Mouse (Mus musculus) left cerebral cortex, adult 18-20 months (tissue): ENCODE measurements around the gene Mgarp. TPM values are rescaled to one million over a fixed set of nuclear protein-coding genes. Genes with fewer than 3 reads are reported as not detected.
"Not testable (repeated sequence)": the region's sequence is repeated elsewhere in the genome, so short reads cannot be mapped to it uniquely, and the experiment has no call there.

ENCODE experiments used
- DNase-seq, 2 experiments: peaks; one replicate each; pipeline ENCODE4 v3.0.0; 2021 to 2022; ENCODE audit warnings: low spot score in 2 of 2, mixed read lengths in 1 of 2
- total RNA-seq, 2 experiments: library from RNA; stranded (reverse); gene quantifications; 2 replicates each; pipeline ENCODE4 v1.2.3; 2021

Gene Mgarp
- total RNA-seq, 2 experiments from 2014 or later = not detected

DNA sequence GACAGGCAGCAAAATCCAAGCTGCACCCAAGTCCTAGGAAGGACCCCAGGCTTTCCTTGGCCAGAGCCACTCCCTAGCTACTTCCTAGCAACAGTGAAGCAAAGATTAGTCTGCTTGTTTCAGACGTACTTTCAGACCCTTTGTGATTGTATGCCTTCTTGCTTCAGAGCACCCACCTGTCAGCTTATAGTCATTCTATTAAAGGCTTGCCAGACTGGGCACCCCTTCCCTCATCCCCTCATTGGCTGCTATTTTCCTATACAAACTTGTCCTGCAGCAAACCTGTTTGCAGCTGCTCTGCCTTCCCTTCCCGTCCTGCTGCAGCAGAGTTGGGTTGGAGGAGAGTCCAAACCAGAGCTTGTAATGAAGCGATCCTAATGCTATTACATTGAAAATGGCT is 2.1 kb upstream of the Mgarp start:
- DNase-seq = no peak

DNA sequence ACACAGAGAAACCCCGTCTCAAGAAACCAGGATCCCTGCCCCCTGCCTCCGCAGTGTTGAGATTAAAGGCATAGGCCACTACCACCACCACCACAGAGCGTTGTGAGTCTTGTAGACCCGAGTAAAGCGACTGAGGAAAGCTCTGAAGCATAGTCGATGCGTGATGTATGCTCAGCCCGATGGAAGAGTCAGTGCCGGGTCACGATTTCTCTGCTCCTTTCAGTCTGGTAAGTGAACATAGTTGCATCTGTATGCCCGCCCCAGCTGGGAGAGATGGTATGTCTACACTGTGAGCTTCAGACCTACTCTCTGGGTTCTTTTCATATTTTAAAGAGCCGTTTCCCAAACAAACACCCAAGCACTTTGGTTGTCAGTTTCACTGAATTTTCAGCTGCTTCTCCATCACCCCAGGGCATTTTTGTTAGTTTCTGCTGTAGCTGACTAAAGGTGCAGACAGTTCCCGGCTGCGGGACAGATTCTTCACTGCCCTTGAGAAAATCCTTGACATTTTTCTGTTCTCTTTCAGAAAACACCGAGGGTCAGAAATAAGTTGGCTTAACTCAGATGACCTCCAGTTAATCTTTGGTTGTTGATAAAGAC is 1.3 kb upstream of the Mgarp start:
- DNase-seq = no peak

DNA sequence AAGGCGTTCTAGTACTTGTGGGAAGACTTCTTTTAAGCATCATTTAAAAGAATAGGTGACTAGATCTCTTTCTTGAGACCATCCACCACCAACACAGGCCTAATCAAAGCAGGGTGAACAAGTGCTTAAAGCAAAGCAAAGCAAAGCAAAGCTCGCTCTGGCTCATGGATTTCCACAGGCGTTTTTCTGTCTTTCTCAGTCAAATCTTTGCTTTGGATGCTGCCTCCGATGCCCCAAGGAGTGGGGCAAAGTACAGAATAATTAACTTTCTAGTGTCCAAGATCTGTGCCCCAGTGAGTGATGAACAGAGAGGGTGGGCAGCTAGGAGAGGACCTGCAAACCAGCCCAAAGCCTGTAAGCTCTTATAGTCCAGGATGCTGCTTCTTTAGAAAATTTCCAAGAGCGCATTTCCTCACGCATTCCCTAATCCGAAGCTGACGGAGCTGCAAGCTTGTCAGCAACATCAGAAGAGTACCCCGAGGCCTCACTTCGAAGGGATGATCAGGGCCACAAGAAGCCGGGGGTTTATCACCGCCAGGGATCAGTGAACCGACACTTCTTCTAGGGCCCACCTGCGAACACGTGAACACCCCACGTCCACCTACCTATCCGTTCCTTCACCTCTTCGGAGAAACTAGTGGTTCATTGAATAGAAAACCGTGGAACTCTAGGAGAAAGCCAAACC is 935 bp downstream of the Mgarp start:
- DNase-seq = no peak

DNA sequence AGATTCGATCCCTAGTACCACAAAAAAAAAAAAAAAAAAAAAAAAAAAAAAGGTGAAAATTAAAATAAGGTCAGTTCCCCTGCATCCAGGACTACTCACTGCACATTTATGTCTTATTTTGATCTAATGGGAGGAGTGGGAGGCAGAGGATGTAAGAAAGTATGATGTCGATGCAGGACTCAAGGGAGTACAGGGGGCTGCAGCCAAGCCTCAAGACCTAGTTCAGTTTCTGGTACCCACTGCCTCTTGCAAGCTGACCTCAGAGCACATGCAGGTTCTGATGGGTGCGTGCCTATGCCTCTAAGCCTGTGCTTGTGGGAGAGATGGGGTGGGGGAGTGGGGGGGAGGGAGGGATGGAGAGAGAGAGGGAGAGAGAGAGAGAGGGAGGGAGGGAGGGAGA is 1.7 kb downstream of the Mgarp start:
- DNase-seq = no peak

DNA sequence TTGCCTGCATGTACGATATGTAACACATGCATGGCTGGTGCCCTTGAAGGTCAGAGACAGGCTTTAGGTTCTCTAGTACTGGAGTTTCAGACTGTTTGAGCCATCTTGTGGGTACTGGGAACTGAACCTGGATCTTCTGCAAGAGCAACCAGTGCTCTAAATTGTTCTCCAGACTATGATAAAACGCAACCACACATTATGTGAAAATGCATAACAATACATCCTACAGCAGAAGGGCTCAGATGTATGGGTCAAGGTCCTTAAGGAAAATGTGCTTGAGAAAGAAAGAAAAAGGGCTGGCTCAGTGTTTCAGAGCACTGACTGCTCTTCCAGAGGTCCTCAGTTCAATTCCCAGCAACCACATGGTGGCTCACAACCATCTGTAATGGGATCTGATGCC is 2.9 kb downstream of the Mgarp start:
- no peak for DNase-seq

DNA sequence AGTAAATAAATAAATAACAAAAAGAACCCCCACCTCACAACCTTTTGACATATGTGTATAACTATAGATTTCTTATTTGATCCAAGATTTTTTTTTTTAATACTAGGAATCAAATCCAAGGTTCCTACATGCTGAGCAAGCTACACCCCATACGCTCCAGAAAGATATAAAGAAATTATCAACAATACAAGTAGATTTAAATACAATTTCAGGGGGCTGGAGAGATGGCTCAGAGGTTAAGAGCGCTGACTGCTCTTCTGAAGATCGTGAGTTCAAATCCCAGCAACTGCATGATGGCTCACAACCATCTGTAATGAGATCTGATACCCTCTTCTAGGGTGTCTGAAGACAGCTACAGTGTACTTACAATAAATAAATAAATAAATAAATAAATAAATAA is 3.5 kb downstream of the Mgarp start:
- not testable (repeated sequence) for DNase-seq

DNA sequence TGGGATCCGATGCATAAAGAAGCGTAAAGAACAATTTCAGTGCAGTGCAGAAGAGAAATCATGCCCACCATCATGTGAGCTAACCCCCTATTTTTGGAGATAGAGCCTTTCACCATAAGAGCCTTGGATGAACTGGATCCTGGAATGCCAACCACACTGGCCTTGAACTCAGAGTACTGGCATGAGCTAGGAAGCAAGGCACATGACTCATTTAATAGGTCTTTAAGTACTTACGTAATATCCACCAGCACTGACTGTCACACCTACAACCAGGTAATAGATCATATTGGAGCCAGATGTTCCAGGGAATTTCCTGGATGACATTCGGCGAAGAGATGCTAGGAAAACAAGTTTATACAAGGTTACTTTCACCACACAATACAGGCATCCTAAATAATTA is 4.9 kb downstream of the Mgarp start:
- no peak for DNase-seq

DNA sequence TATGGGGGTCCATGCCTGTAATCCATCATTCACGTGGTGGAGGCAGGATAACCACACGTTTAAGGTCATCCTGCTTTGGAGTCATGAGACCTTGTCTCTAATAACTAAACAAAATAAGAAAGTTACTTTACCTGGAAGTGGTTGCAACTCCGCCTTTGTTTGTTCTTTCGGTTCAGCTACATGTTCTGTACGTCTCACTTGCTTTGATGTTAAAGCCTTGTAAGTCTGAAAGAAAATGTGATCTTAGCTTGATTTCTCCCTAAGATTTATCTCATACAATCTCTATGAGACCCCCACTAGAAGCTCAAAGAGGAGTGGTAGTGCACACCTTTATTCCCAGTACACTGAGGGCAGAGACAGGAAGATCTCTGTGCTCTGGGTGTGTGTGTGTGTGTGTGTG is 5.4 kb downstream of the Mgarp start:
- DNase-seq = no peak

DNA sequence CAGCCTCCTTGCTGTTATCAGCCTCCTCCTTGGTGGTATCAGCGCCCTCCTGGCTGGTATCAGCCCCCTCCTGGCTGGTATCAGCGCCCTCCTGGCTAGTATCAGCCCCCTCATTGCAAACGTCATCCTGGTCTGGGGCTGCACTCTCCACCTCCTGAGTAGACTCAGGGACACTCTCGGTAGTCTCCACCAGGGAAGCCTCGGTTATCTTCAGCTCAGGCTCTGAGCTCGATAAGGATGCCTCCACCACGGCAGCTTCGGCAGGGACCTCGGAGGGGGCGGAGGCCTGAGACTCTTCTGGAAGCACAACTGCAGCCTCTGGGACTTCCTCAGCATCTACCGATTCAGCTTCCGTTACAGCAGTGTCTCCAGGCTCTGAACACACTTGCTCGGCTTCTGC is 7.6 kb downstream of the Mgarp start:
- no peak for DNase-seq

DNA sequence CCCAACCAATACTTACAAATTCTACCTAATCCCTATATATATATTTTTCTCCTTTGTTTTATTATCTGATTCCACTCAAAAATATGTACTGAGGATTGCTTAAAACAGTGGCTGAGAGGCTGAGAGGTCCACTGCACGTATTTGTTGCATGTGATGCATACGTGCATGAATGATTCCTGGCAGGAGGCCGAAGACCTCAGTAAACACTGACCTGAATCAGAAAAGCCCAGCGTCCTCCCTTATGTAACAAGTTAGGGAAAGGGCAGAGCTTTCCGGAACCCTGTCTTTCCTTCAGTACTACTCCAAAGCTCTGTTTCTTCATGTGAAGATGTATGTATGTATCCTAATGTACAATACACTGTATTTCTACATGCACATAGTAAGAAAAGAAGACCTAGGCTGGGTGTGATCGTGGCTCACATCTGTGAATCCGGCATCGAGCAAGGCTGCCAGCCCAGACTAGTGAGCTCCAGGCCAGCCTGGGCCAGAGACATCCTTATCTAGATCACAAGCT is 8.6 kb downstream of the Mgarp start:
- no peak for DNase-seq

DNA sequence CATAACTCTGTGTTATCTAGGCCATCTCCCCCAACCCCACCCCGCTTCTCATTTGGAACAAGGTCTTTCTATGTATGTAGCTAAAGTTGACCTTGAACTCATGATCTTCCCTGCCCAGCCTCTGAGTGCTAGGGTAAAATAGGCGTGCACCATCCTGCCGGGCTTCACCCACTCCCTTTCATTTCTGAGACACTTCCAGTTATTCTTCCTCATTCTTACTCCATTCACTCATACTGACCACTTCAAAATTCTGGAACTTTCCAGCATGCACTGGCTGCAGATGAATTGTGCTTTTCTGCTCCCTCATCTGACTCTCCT is 9.4 kb downstream of the Mgarp start:
- DNase-seq = no peak

DNA sequence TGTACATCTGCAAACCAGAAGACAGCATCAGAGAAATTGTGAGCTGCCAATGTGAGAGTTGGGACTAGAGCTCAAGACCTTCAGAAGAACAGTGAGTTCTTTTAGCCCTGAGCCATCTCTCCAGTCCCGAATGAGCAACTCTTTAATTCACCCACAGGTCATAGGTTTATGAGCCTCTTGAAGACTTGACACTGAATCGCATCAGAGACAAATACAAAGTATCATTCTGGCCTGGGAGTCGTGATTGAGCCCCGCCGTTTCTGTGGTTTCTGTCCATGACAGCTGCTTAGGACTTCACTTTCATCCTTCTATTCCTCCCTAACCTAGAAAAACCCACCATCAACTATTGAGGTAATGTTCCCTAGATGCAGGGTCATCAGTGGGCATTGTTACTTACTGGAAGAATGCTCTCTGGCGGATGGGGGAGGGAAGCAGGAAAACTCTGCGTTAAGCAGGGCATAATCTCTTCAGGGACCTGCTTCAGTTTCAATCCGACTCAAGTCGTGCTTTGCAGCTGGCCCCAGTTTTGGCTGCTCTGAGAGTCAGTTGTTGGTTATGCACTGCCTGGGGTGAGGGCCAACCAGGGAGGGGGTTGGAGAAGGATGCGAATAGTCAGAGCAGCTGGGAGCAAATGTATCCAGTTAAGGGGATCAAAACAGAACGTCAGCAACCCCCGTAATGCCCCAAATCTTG is 10.0 kb downstream of the Mgarp start:
- DNase-seq = no peak

DNA sequence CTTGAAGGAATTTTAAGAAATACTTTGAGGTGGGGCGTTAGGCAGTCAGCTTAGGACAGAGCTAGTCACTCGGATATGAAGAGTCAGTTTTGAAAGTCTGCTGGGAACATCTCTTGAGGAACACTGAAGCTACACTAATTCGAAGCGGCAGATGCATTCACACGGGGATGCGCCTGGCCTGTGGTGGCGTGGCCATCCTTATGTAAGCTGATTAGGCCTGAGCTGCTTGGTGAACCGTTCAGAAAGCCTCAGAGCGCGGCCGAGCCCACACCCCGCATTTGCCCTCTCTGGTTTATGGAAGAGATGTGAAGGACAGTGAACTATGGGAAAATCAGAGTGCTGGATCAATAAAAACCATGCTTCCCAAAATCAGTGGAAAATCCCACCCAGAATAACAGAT is 13.1 kb downstream of the Mgarp start:
- DNase-seq = no peak

DNA sequence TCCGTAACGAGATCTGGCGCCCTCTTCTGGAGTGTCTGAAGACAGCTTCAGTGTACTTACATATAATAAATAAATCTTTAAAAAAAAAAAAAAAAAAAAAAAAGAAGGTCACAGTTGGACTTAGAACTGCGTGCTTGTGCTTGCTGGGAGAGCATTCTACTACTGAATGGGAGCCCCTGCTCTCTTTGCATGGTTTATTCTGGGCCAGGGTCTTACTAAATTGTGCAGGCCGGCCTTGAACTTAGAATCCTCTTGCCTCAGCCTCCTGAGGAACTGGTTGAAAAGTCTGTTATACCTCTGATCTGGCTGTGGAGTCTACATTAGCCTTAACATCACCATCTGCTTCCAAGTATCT is 15.9 kb downstream of the Mgarp start:
- DNase-seq = no peak

DNA sequence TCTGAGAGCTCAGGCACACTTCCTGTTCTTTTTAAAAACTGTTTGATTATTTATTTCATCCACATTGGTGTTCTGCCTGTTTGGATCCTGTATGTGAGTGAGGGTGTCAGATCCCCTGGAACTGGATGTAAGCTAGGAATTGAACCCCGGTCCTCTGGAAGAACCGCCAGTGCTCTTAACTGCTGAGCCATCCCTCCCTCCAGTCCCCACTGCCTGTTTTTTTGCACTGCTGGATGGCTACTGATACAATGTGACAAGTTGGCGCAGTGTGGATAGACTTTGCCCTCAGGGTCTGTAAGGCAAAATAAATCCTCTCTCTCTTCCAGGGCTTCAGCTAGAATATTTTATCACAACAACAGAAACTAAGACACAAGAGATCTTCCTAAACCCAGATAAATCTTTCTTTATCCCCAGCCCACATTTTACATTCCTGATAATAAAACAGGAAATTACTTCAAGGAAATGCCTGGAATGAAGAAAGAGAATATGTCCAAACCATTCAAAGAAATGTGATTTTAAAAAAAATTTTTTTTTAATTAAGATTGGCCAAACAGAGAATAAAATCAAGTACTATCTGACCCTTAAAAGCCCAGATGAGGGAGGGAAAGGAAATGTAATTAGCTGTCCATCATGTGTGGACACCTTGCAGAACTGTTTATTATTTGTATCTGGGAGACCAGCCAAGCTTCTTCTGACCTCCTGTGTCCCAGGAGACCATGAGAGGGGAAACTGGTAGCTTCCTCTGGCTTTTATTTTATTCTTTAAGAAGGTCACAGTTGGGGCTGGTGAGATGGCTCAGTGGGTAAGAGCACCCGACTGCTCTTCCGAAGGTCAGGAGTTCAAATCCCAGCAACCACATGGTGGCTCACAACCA is 16.5 kb downstream of the Mgarp start:
- no peak for DNase-seq

DNA sequence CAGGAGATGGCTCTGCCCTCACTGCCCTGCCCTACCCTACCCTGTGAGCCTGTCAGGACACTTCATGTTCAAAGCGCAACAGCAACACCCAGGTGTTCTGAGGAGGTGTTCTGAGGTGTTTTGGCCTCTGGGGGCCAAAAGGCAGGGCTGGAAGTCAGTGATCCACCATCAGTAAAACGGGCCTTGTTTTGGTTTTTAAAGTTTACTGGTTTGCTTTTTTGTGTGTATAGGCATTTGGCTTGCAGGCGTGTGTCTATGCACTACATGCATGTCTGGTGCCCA is 17.9 kb downstream of the Mgarp start:
- DNase-seq = no peak

DNA sequence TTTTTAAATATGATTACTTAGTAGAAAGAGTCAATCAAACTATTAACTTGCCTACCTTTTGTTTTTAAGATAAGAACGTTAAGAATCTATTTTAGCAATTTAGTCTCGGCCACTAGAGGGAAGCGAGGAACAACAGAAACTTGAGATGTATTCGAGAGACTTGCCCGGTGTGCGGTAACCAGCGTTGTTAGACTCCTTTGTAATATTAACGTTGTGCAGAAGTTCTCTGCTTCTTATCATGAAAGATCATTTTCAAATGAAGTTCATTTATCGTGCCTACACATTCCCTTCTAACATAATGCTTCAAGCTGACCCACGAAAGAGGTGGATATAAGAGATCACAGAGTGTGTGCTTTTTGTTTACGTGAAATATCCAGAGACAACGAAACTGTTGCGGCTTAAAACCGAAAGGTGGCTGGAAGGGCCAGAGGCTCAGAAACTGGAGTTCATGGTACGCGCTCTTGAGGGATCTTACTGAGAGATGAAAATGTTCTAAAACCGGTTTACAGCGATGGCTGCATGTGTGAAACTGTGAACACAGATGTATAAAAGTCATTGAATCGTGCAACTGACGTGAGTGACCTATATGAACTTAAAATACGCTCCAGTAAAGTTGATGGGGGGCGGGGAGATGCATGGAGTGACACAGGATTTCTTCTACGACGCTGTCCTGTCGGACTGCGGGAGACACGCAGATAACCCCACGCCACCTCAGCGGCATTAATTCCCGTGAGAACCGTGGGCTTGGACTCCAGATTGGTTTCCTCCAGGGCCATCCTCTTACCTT is 18.5 kb downstream of the Mgarp start:
- no peak for DNase-seq

DNA sequence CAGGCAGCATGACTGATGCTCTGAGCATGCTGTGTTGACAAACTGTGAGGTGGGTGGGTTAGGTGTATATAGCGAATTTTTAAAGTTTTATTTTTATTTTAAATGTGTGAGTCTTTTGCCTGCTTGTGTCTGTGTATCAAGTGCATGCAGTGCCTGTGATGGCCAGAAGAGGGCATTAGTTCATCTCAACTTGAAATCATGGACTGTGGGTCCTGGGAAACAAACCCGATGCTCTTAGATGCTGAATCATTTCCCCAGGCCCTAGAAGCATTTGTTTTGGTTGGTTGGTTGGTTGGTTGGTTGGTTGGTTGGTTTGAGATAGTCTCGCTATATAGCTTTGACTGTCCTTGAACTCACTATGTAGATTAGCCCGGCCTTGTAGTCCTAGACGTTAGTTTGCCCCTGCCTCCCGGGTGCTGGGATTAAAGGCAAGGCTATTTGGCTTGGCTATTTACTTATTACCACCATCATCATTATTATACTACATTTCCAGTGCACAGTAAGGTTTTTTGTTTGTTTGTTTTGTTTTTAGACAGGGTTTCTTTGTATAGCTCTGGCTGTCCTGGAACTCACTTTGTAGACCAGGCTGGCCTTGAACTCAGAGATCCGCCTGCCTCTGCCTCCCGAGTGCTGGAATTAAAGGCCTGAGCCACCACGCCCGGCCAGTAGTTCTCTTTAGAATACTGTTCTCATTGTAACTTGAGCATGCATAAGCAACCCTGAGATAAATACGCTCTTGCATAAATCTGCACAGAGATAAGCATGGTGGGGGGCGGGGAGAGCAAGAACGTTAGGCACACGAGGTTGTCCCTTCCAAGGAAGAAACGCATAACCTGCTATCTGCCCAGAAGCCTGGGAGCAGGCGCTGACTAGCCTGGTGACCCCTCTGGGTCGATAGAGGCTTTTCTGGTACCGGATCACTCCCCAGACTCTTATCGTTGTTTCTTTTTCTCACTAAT is 21.0 kb downstream of the Mgarp start:
- no peak for DNase-seq

DNA sequence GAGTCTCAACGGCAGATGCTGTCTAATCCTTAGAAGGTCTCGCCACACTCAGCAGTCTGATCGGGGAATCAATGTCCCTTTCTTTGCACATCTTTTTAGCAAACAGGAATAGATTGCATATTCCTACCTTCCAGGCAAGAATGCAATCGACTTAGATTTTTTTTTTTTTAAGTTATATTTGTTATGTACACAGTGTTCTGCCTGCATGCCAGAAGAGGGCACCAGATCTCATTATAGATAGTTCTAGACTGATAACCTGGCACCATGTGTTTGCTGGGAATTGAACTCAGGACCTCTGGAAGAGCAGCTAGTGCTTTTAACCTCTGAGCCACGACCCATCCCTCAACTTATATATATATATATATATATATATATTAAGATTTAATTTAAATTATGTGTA is 23.0 kb downstream of the Mgarp start:
- DNase-seq = no peak

DNA sequence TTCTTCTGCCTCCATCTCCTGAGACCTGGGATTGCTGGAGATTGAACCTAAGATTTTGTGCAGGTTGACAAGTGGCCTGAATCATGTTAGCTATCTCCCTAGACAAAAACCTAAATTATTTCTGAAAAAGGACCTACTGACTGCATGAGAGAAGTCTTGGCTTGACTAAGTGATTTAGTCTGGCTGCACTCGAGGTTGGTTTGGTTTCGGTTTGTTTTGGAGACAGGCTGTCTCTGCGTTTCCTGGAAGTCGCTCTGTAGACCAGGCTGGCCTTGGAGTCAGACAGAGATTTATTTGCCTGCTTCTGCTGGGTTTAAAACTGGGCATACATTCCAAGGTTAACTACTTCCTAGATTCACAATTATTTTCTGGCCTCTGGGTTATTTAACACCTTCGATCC is 23.7 kb downstream of the Mgarp start:
- no peak for DNase-seq
